Mouse (Mus musculus) midbrain, embryonic 10.5 days (tissue): ENCODE data around the gene Dnase1. TPM values are rescaled to one million over a fixed set of nuclear protein-coding genes. Genes with fewer than 3 reads are reported as not detected.

Source experiments
- microRNA-seq: library from miRNA; unstranded; fragments of <30 nt; microRNA quantifications from one replicate; pipeline ENCODE4, GENCODE M21; 2017
- polyA plus RNA-seq: library from polyadenylated mRNA; unstranded; fragments of >200 nt; fragmentation: Nextera tagmentation; extraction: Ambion mirVana; gene quantifications from 2 replicates; pipeline ENCODE4 v1.2.1, GENCODE M21; 2016

Gene Dnase1
- polyA plus RNA-seq, 1 experiment from 2014 or later, result 5.3 TPM

Small RNA genes within 50 kb of the gene (microRNA-seq; reads per million reads assigned to microRNA genes)
- not detected for gene Gm23413

Other genes starting within 250 kb of the Dnase1 start
- not detected in 2 replicates for gene Olfr15, start 206.1 kb upstream of the Dnase1 start, polyA plus RNA-seq
- gene Zfp174, start 189.7 kb upstream of the Dnase1 start, polyA plus RNA-seq, result 1.00 and 1.3 TPM in 2 replicates
- 60.7 and 68.7 TPM in 2 replicates for gene Naa60, start 164.6 kb upstream of the Dnase1 start, polyA plus RNA-seq
- 7.0 and 10.8 TPM in 2 replicates for gene Zfp597, start 152.4 kb upstream of the Dnase1 start, polyA plus RNA-seq
- gene Gm20695, start 152.3 kb upstream of the Dnase1 start, polyA plus RNA-seq, result 4.1 and 5.1 TPM in 2 replicates
- 5.0 and 8.5 TPM in 2 replicates for gene 1700037C18Rik, start 128.3 kb upstream of the Dnase1 start, polyA plus RNA-seq
- 22.5 and 27.2 TPM in 2 replicates for gene Cluap1, start 128.1 kb upstream of the Dnase1 start, polyA plus RNA-seq
- 0.81 and 0.89 TPM in 2 replicates for gene Nlrc3, start 60.3 kb upstream of the Dnase1 start, polyA plus RNA-seq
- 22.5 and 25.2 TPM in 2 replicates for gene Slx4, start 33.2 kb upstream of the Dnase1 start, polyA plus RNA-seq
- 85.5 and 90.6 TPM in 2 replicates for gene Trap1, start 40.9 kb downstream of the Dnase1 start, polyA plus RNA-seq
- 27.7 and 30.2 TPM in 2 replicates for gene Crebbp, start 177.1 kb downstream of the Dnase1 start, polyA plus RNA-seq